Mouse (Mus musculus) hindbrain, postnatal 0 days (tissue): Measurements from ENCODE around the gene Prkcz. TPM values are rescaled to one million over a fixed set of nuclear protein-coding genes. Genes with fewer than 3 reads are reported as not detected.

Source experiments
- ATAC-seq: fragments of 200-750 bp; cut with Nextera tagmentation; 2 replicates; pipeline ENCODE4 v1.8.0; 2017; ENCODE audit warnings: mild to moderate bottlenecking, moderate TSS enrichment, moderate library complexity
- DNase-seq: peaks from one replicate; pipeline ENCODE4 v3.0.0-alpha.2; 2015; ENCODE audit warnings: low spot score
- H3K27ac ChIP-seq: fragments of 300-500 bp; sonication (generic); 2 replicates; pipeline ENCODE4 v1.5.1; 2014; ENCODE audit warnings: mild to moderate bottlenecking
- H3K27me3 ChIP-seq: fragments of 300-500 bp; sonication (generic); 2 replicates; pipeline ENCODE4 v1.6.1; 2014; ENCODE audit warnings: low read length, mixed read lengths; ENCODE audit not compliant: insufficient read depth
- H3K36me3 ChIP-seq: fragments of 300-500 bp; sonication (generic); 2 replicates; pipeline ENCODE4 v1.6.1; 2014; ENCODE audit warnings: low read length, mixed read lengths; ENCODE audit not compliant: insufficient read depth
- H3K4me1 ChIP-seq: fragments of 300-500 bp; sonication (generic); 2 replicates; pipeline ENCODE4 v1.6.1; 2014; ENCODE audit warnings: antibody characterized with exemption, low read length, mixed read lengths; ENCODE audit not compliant: insufficient read depth
- H3K4me2 ChIP-seq: fragments of 300-500 bp; sonication (generic); 2 replicates; pipeline ENCODE4 v1.6.1; 2014; ENCODE audit warnings: low read depth, mild to moderate bottlenecking, low read length, moderate library complexity, mixed read lengths
- H3K4me3 ChIP-seq: fragments of 300-500 bp; sonication (generic); 2 replicates; pipeline ENCODE4 v1.5.1; 2014; ENCODE audit warnings: low read length
- H3K9ac ChIP-seq: fragments of 300-500 bp; sonication (generic); replicated peaks from 2 replicates; pipeline ENCODE4 v1.6.1; 2014; ENCODE audit warnings: mild to moderate bottlenecking, low read length, moderate library complexity, mixed read lengths
- H3K9me3 ChIP-seq: fragments of 300-500 bp; sonication (generic); 2 replicates; pipeline ENCODE4 v1.6.1; 2016; ENCODE audit warnings: low read length, mixed read lengths
- CTCF ChIP-seq: IDR thresholded peaks from 2 replicates; pipeline ENCODE4 v1.5.1; 2016; ENCODE audit warnings: antibody characterized with exemption, control low read depth, low read depth
- WGBS: fragments of 180-500 bp; shearing (Covaris S2); extraction: QIAGEN DNeasy Blood & Tissue Kit; methylation state at CpG from one replicate; pipeline ENCODE4 v1.1.7; 2014; 5-methylcytosine and 5-hydroxymethylcytosine counted together
- polyA plus RNA-seq: library from polyadenylated mRNA; unstranded; fragments of >200 nt; fragmentation: Nextera tagmentation; extraction: Ambion mirVana; gene quantifications from 2 replicates; pipeline ENCODE4 v1.2.1, GENCODE M21; 2015
- total RNA-seq: library from RNA; depleted of rRNA; stranded (reverse); fragments of >200 nt; gene quantifications from 2 replicates; pipeline ENCODE4 v1.2.3, GENCODE M21; 2014

Prkcz gene
- total and polyA plus RNA-seq, 2 experiments from 2014 or later, result 84.2 to 85.1 TPM

- Histone ChIP-seq H3K27ac (no peak overlapping the region), H3K9ac (no peak overlapping the region), H3K27me3 (peaks cover 59% of the 10 kb centered on the region), H3K4me1 (no peaks in the 10 kb centered on the region), H3K4me2 (peak overlapping the region; percentile 48), H3K4me3 (peak overlapping the region; percentile 37), H3K36me3 (no peaks in the 10 kb centered on the region), H3K9me3 (no peaks in the 10 kb centered on the region)
- TF ChIP-seq CTCF, result no peak
- WGBS, result 1% methylated on average over 40 of the region's 42 CpGs
- DNase-seq (no peak), ATAC-seq (0 out of 2 replicates have a peak, but pooled peaks have one; percentile 24)
Observed at GRCm38 (mm10) chr4:155360856-155361255, 305 bp downstream of the Prkcz start.

- DNase-seq, result no peak
Observed at GRCm38 (mm10) chr4:155359560-155360464, 1.3 kb downstream of the Prkcz start.

DNA sequence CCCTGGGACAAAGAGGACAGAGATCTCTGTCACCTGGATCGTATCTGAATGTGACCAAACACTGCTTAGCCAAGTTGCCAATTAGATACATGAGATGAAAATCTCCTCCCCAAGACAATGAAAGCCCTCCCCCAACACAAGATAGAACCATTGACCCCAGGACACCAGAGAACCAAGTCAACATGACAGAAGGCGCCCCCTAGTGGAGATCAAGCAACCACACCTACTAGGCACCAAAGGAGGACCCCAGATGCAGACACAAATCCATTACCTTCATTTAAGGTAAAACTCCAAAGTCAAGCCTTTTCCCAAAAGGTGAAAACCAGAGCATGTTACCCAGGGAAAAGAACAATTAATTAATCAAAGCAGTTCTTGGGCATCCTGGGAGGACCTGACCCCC lies 3.6 kb downstream of the Prkcz start:
- H3K9me3 ChIP-seq, result no peaks in the 10 kb centered on the region
- H3K9ac ChIP-seq, result no peak overlapping the region
- DNase-seq (no peak), ATAC-seq (no peak)
- no peaks in the 10 kb centered on the region for H3K36me3 ChIP-seq
- peaks cover 41% of the 10 kb centered on the region for H3K27me3 ChIP-seq
- 57% methylated on average over 2 of the region's 2 CpGs for WGBS
- H3K27ac ChIP-seq, result no peak overlapping the region
- TF ChIP-seq CTCF, result peak; percentile 30
- H3K4me3 ChIP-seq, result no peak overlapping the region
- H3K4me2 ChIP-seq, result no peak overlapping the region
- no peaks in the 10 kb centered on the region for H3K4me1 ChIP-seq

More at GRCm38 (mm10) chr4:155359560-155360464, 1.3 kb downstream of the Prkcz start:
- no peaks in the 10 kb centered on the region for H3K36me3 ChIP-seq
- ATAC-seq, result no peak
- no peaks in the 10 kb centered on the region for H3K4me1 ChIP-seq
- 49% methylated on average over 12 of the region's 12 CpGs for WGBS
- no peak for TF ChIP-seq CTCF
- no peaks in the 10 kb centered on the region for H3K9me3 ChIP-seq
- no peak overlapping the region for H3K9ac ChIP-seq
- H3K4me3 ChIP-seq, result no peak overlapping the region
- no peak overlapping the region for H3K27ac ChIP-seq
- H3K4me2 ChIP-seq, result no peak overlapping the region
- peaks cover 58% of the 10 kb centered on the region for H3K27me3 ChIP-seq

- Histone ChIP-seq H3K4me1 (no peaks in the 10 kb centered on the region), H3K4me2 (no peak overlapping the region), H3K4me3 (no peak overlapping the region), H3K27me3 (peaks cover 29% of the 10 kb centered on the region), H3K27ac (no peak overlapping the region), H3K9ac (no peak overlapping the region), H3K9me3 (no peaks in the 10 kb centered on the region), H3K36me3 (no peaks in the 10 kb centered on the region)
- TF ChIP-seq CTCF, result no peak
- no peak for ATAC-seq
- WGBS, result 89% methylated on average over 10 of the region's 10 CpGs
- DNase-seq, result no peak
Observed at GRCm38 (mm10) chr4:155356354-155356753, 4.8 kb downstream of the Prkcz start.

DNA sequence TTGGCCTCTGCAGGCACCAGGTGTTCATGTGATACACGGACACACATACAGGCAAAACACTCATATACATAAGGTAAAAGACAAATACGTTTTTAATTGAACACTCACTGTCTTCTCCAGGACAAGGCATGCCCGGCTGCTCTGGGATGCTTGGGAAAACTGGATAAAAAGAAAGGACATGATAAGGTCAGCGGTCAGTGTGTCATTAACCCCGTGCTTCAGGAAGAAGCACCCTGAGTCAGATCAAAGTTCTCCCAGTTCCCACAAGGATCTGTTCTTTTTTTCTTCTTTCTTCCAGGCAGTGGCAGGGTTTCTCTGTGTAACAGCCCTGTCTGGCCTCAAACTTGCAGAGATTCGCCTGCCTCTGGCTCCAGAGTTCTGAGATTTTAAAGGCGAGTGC lies 6.6 kb downstream of the Prkcz start:
- Histone ChIP-seq H3K27me3 (peaks cover 12% of the 10 kb centered on the region; the same call in 1 of the 2 replicates), H3K9me3 (no peaks in the 10 kb centered on the region), H3K4me1 (no peaks in the 10 kb centered on the region), H3K27ac (no peak overlapping the region), H3K9ac (no peak overlapping the region), H3K4me2 (no peak overlapping the region), H3K4me3 (no peak overlapping the region), H3K36me3 (no peaks in the 10 kb centered on the region)
- 85% methylated on average over 7 of the region's 7 CpGs for WGBS
- no peak for ATAC-seq
- TF ChIP-seq CTCF, result no peak
- DNase-seq, result no peak

GRCm38 (mm10) chr4:155354035-155354434 lies 7.1 kb downstream of the Prkcz start:
- H3K4me1 ChIP-seq, result no peaks in the 10 kb centered on the region
- H3K27ac ChIP-seq, result no peak overlapping the region
- H3K9ac ChIP-seq, result no peak overlapping the region
- no peaks in the 10 kb centered on the region for H3K9me3 ChIP-seq
- no peak overlapping the region for H3K4me2 ChIP-seq
- 0 out of 2 replicates have a peak, but pooled peaks cover 7% of the 10 kb centered on the region for H3K27me3 ChIP-seq
- H3K4me3 ChIP-seq, result no peak overlapping the region
- ATAC-seq (no peak), DNase-seq (no peak)
- TF ChIP-seq CTCF, result no peak
- WGBS, result 83% methylated on average over 6 of the region's 6 CpGs
- H3K36me3 ChIP-seq, result no peaks in the 10 kb centered on the region

DNA sequence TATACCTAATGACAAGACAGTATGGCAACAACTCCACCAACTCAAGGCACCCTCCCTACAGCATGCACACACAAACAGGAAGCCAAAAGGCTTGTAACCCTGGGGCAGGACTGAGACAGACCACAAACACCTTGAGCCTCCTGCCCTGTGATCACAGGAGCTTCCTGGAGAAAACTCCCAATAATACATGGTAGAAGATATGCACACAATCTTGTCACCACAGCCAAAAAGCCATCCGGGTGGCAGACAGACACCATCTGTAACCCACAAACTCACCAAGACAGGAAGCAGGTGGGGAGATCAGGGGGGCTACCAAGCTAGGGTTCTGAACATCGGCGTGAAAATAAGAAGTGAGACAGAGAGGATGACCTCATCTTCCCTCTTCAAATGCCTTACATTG lies 8.6 kb downstream of the Prkcz start:
- WGBS, result 90% methylated on average over 3 of the region's 3 CpGs
- H3K4me3 ChIP-seq, result no peak overlapping the region
- H3K4me2 ChIP-seq, result no peak overlapping the region

More for the DNA sequence above, 8.6 kb downstream of the Prkcz start:
- TF ChIP-seq CTCF, result no peak
- no peaks in the 10 kb centered on the region for H3K4me1 ChIP-seq
- no peaks in the 10 kb centered on the region for H3K36me3 ChIP-seq
- DNase-seq (no peak), ATAC-seq (no peak)
- H3K9ac ChIP-seq, result no peak overlapping the region
- no peak overlapping the region for H3K27ac ChIP-seq
- no peaks in the 10 kb centered on the region for H3K9me3 ChIP-seq
- no peaks in the 10 kb centered on the region for H3K27me3 ChIP-seq
